ENCODE assay signal across 36 mouse cellular contexts in genomic region chr5:107782360-107782759, GRCm38 (mm10). TPM values are rescaled to one million over a fixed set of nuclear protein-coding genes. Genes with fewer than 3 reads are reported as not detected.
DNase-seq lines count a peak whose midpoint lies in the region; ATAC-seq and TF ChIP-seq lines count a peak whose summit lies in the region.
"Had no signal": no experiment of that assay in that cellular context is flagged by ENCODE, and none has a peak within 500 bp of the region (broad histone marks: within the 10 kb centered on the region; RNA-seq: fewer than 3 reads in every experiment).

No protein-coding gene starts in this region.

- no peak overlapping the region for H3K27ac ChIP-seq in intestine, postnatal 0 days (ENCODE audit: low read depth, low read length)
- H3K27ac ChIP-seq in intestine, embryonic 16.5 days (ENCODE audit: low read length) = no peak overlapping the region
- H3K27ac ChIP-seq: heart, embryonic 13.5 days; hindbrain, embryonic 15.5 days; intestine, embryonic 15.5 days; limb, embryonic 12.5 days; macrophage; midbrain, embryonic 15.5 days; neural tube, embryonic 12.5 days had no signal

- 83% methylated on average over 1 of the region's 1 CpGs for WGBS in intestine, postnatal 0 days
- WGBS in intestine, embryonic 16.5 days = 91% methylated on average over 1 of the region's 1 CpGs

- H3K9ac ChIP-seq in intestine, postnatal 0 days (ENCODE audit: low read depth, low read length) = no peak overlapping the region
- no peak overlapping the region for H3K9ac ChIP-seq in intestine, embryonic 16.5 days (ENCODE audit: low read depth, low read length)
- H3K9ac ChIP-seq: heart, embryonic 13.5 days; hindbrain, embryonic 15.5 days; intestine, embryonic 15.5 days; limb, embryonic 12.5 days; midbrain, embryonic 15.5 days; neural tube, embryonic 12.5 days had no signal

- 0 out of 2 replicates have a peak, but pooled peaks have one; percentile 10 for TF ChIP-seq CTCF in intestine, postnatal 0 days (IDR thresholded peaks at IDR 0.05; ENCODE audit: low read depth)

- H3K4me3 ChIP-seq in intestine, postnatal 0 days (ENCODE audit: low read depth, low read length) = no peak overlapping the region
- no peak overlapping the region for H3K4me3 ChIP-seq in intestine, embryonic 16.5 days (ENCODE audit: low read length)
- H3K4me3 ChIP-seq: erythroblast, embryonic 14.5 days; heart, embryonic 13.5 days; hindbrain, embryonic 15.5 days; intestine, embryonic 15.5 days; limb, embryonic 12.5 days; midbrain, embryonic 15.5 days; myocyte; neural tube, embryonic 12.5 days had no signal

- ATAC-seq in intestine, postnatal 0 days = no peak
- no peak for ATAC-seq in intestine, embryonic 16.5 days
- ATAC-seq in CD4-positive, CD25-positive, alpha-beta regulatory T cell, adult 4 months = peak; percentile 40
- peak; percentile 37 for ATAC-seq in inflammation-experienced regulatory T-cells, adult 6 months
- ATAC-seq: forebrain, embryonic 16.5 days; intestine, embryonic 15.5 days; midbrain, embryonic 15.5 days had no signal

- no peaks in the 10 kb centered on the region for H3K9me3 ChIP-seq in intestine, postnatal 0 days (ENCODE audit: control insufficient read depth)
- no peaks in the 10 kb centered on the region for H3K9me3 ChIP-seq in intestine, embryonic 16.5 days (ENCODE audit: control insufficient read depth, low read length)
- H3K9me3 ChIP-seq: heart, embryonic 13.5 days; hindbrain, embryonic 15.5 days; intestine, embryonic 15.5 days; limb, embryonic 12.5 days; midbrain, embryonic 15.5 days; neural tube, embryonic 12.5 days had no signal

- peak; percentile 14 for DNase-seq in 3T3-L1 (ENCODE audit: low read depth, low spot score)
- DNase-seq in urinary bladder, postnatal 25 days (ENCODE audit: low spot score) = no peak
- no peak for DNase-seq in adrenal gland, postnatal 25 days
- DNase-seq: adrenal gland, postnatal 14 days; cerebellum, adult 11-12 months; cerebellum, adult 9-11 months; gastrocnemius, postnatal 10 days; heart, postnatal 10 days; kidney, adult 9 months; kidney, postnatal 10 days; layer of hippocampus, adult 9-11 months; right cerebral cortex, adult 18-20 months; right cerebral cortex, postnatal 4 days had no signal

- H3K27me3 ChIP-seq in intestine, postnatal 0 days (replicated peaks; ENCODE audit: control insufficient read depth, insufficient read depth, low read length) = no peaks in the 10 kb centered on the region
- no peaks in the 10 kb centered on the region for H3K27me3 ChIP-seq in intestine, embryonic 16.5 days (replicated peaks; ENCODE audit: control insufficient read depth, insufficient read depth, low read length)
- H3K27me3 ChIP-seq: heart, embryonic 13.5 days; hindbrain, embryonic 15.5 days; intestine, embryonic 15.5 days; limb, embryonic 12.5 days; midbrain, embryonic 15.5 days; neural tube, embryonic 12.5 days had no signal

- H3K36me3 ChIP-seq in intestine, postnatal 0 days (ENCODE audit: control insufficient read depth, insufficient read depth) = peaks cover 19% of the 10 kb centered on the region
- 0 out of 2 replicates have a peak, but pooled peaks cover 3% of the 10 kb centered on the region for H3K36me3 ChIP-seq in intestine, embryonic 16.5 days (ENCODE audit: control insufficient read depth, insufficient read depth, low read length)
- H3K36me3 ChIP-seq: intestine, embryonic 15.5 days had no signal

- no peak overlapping the region for H3K4me2 ChIP-seq in intestine, postnatal 0 days (replicated peaks; ENCODE audit: low read depth)
- no peak overlapping the region for H3K4me2 ChIP-seq in intestine, embryonic 16.5 days (ENCODE audit: low read depth, low read length)
- H3K4me2 ChIP-seq: heart, embryonic 13.5 days; hindbrain, embryonic 15.5 days; intestine, embryonic 15.5 days; limb, embryonic 12.5 days; midbrain, embryonic 15.5 days; neural tube, embryonic 12.5 days had no signal

- no peaks in the 10 kb centered on the region for H3K4me1 ChIP-seq in intestine, postnatal 0 days (replicated peaks; ENCODE audit: control insufficient read depth, insufficient read depth, low read length)
- H3K4me1 ChIP-seq in intestine, embryonic 16.5 days (ENCODE audit: control insufficient read depth, insufficient read depth, low read length) = no peaks in the 10 kb centered on the region
- H3K4me1 ChIP-seq: heart, embryonic 13.5 days; hindbrain, embryonic 15.5 days; intestine, embryonic 15.5 days; limb, embryonic 12.5 days; midbrain, embryonic 15.5 days; neural tube, embryonic 12.5 days had no signal

RNA-seq across cellular contexts. Expression of gene Ube2d2b, which starts 47.5 kb away (rescaled TPM):
- 0.09 TPM in 1 of 2 replicates, not detected in the other for polyA plus RNA-seq in intestine, postnatal 0 days (2015; fragmentation: Nextera tagmentation; extraction: Ambion mirVana)
- 0.07 TPM in 2 replicates for polyA plus RNA-seq in intestine, embryonic 16.5 days (2015; fragmentation: Nextera tagmentation; extraction: Ambion mirVana)
- under 1 TPM in 1 of 2 experiments, not detected in 1; 0.32 TPM for polyA plus RNA-seq in CD4-positive, CD25-positive, alpha-beta regulatory T cell, adult 4 months (2017; shearing (Covaris generic))
- not detected for polyA plus RNA-seq in inflammation-experienced regulatory T-cells, adult 6 months (2017; shearing (Covaris generic))
- not detected in 2 replicates for total RNA-seq in adrenal gland, postnatal 25 days (2021)
- total RNA-seq: adrenal gland, postnatal 14 days; gastrocnemius, postnatal 10 days; heart, adult 8-10 months; heart, postnatal 10 days; hematopoietic stem cell, adult 5-6 weeks; left cerebral cortex, adult 18-20 months; left cerebral cortex, postnatal 25 days; liver, adult 2 months had no signal
- polyA plus RNA-seq: cortical plate, adult 2 months; embryonic facial prominence, embryonic 14.5 days; erythroblast, embryonic 14.5 days; intestine, embryonic 15.5 days; large intestine, adult 2 months; liver, adult 2 months; macrophage; spleen, adult 2 months had no signal

RNA-seq across cellular contexts. Expression of gene Gfi1, which starts 56.5 kb away (rescaled TPM):
- polyA plus RNA-seq in intestine, postnatal 0 days (2015; fragmentation: Nextera tagmentation; extraction: Ambion mirVana) = 0.37 and 0.38 TPM in 2 replicates
- polyA plus RNA-seq in intestine, embryonic 16.5 days (2015; fragmentation: Nextera tagmentation; extraction: Ambion mirVana) = 0.92 and 1.1 TPM in 2 replicates
- polyA plus RNA-seq in CD4-positive, CD25-positive, alpha-beta regulatory T cell, adult 4 months (2017; shearing (Covaris generic)) = 1 to 10 TPM; 2.5 to 6.1 TPM
- polyA plus RNA-seq in inflammation-experienced regulatory T-cells, adult 6 months (2017; shearing (Covaris generic)) = 1 to 10 TPM; 2.0 to 7.4 (median 5.5) TPM
- total RNA-seq in adrenal gland, postnatal 25 days (2021) = not detected in 2 replicates
- total RNA-seq: heart, adult 8-10 months; left cerebral cortex, adult 18-20 months; left cerebral cortex, postnatal 25 days had no signal
- polyA plus RNA-seq: cortical plate, adult 2 months; forebrain, embryonic 16.5 days; heart, embryonic 13.5 days; hindbrain, embryonic 15.5 days; limb, embryonic 12.5 days; midbrain, embryonic 15.5 days; neural tube, embryonic 12.5 days had no signal

Comparison
In these comparisons a context has a peak if more than half of its experiments do, and no peak if none do; other contexts are left out.
1. ATAC-seq: peak in CD4-positive, CD25-positive, alpha-beta regulatory T cell, adult 4 months (single experiment) and inflammation-experienced regulatory T-cells, adult 6 months (single experiment); none in intestine, postnatal 0 days (single experiment) and intestine, embryonic 16.5 days (single experiment).